Mouse (Mus musculus) lung, embryonic 15.5 days (tissue): ENCODE results near the gene Col1a2. TPM values are rescaled to one million over a fixed set of nuclear protein-coding genes. Genes with fewer than 3 reads are reported as not detected.

Experiments
- ATAC-seq: fragments of 200-750 bp; cut with Nextera tagmentation; 2 replicates; pipeline ENCODE4 v1.8.0; 2017; ENCODE audit warnings: moderate number of reproducible peaks, borderline replicate concordance; ENCODE audit not compliant: low FRiP score, low TSS enrichment; ENCODE audit errors: extremely low read depth
- H3K27ac ChIP-seq: fragments of 300-500 bp; sonication (generic); 2 replicates; pipeline ENCODE4 v1.5.1; 2015; ENCODE audit warnings: moderate library complexity, mild to moderate bottlenecking, inconsistent platforms
- H3K27me3 ChIP-seq: fragments of 300-500 bp; sonication (generic); 2 replicates; pipeline ENCODE4 v1.6.1; 2015; ENCODE audit warnings: inconsistent platforms
- H3K36me3 ChIP-seq: fragments of 300-500 bp; sonication (generic); 2 replicates; pipeline ENCODE4 v1.6.1; 2015; ENCODE audit warnings: inconsistent platforms
- H3K4me1 ChIP-seq: fragments of 300-500 bp; sonication (generic); 2 replicates; pipeline ENCODE4 v1.6.1; 2015; ENCODE audit warnings: inconsistent platforms
- H3K4me2 ChIP-seq: fragments of 300-500 bp; sonication (generic); 2 replicates; pipeline ENCODE4 v1.6.1; 2015; ENCODE audit warnings: inconsistent platforms, mild to moderate bottlenecking, moderate library complexity
- H3K4me3 ChIP-seq: fragments of 300-500 bp; sonication (generic); 2 replicates; pipeline ENCODE4 v1.5.1; 2015; ENCODE audit warnings: mild to moderate bottlenecking, inconsistent platforms
- H3K9ac ChIP-seq: fragments of 300-500 bp; sonication (generic); 2 replicates; pipeline ENCODE4 v1.6.1; 2015; ENCODE audit warnings: inconsistent platforms
- H3K9me3 ChIP-seq: fragments of 300-500 bp; sonication (generic); 2 replicates; pipeline ENCODE4 v1.6.1; 2016; ENCODE audit warnings: inconsistent platforms
- WGBS: fragments of 180-500 bp; shearing (Covaris S2); methylation state at CpG from one replicate; pipeline ENCODE4 v1.1.7; 2015; 5-methylcytosine and 5-hydroxymethylcytosine counted together
- polyA plus RNA-seq: library from polyadenylated mRNA; unstranded; fragments of >200 nt; fragmentation: Nextera tagmentation; extraction: Ambion mirVana; gene quantifications from 2 replicates; pipeline ENCODE4 v1.2.1, GENCODE M21; 2015

Gene Col1a2
- polyA plus RNA-seq: 726 and 742 TPM in 2 replicates

- no peaks in the 10 kb centered on the region for H3K27me3 ChIP-seq
- 13% methylated on average over 3 of the region's 3 CpGs for WGBS
Measured at GRCm38 (mm10) chr6:4504603-4505131, at the start of gene Col1a2. Gene Col1a2 (plus strand): TSS chr6:4504814.

GRCm38 (mm10) chr6:4455518-4455917, 49.1 kb upstream of the Col1a2 start:
- H3K27ac ChIP-seq: no peak overlapping the region

More at GRCm38 (mm10) chr6:4504603-4505131, at the start of gene Col1a2:
- H3K4me1 ChIP-seq: peaks cover 12% of the 10 kb centered on the region
- H3K9me3 ChIP-seq: no peaks in the 10 kb centered on the region
- H3K36me3 ChIP-seq: no peaks in the 10 kb centered on the region
- H3K4me3 ChIP-seq: peak within 1 kb of the TSS; percentile 47
- H3K9ac ChIP-seq: peak within 1 kb of the TSS; percentile 48
- H3K4me2 ChIP-seq: peak within 1 kb of the TSS; percentile 81
- peak within 1 kb of the TSS; percentile 91 for H3K27ac ChIP-seq
- ATAC-seq: peak; percentile 28; the same call in 1 of the 2 replicates

GRCm38 (mm10) chr6:4455961-4456617, 48.5 kb upstream of the Col1a2 start:
- no peaks in the 10 kb centered on the region for H3K27me3 ChIP-seq
- H3K4me2 ChIP-seq: no peak overlapping the region
- no peaks in the 10 kb centered on the region for H3K36me3 ChIP-seq
- 32% methylated on average over 5 of the region's 5 CpGs for WGBS
- no peak for ATAC-seq
- no peak overlapping the region for H3K4me3 ChIP-seq
- peak overlapping the region; percentile 63 for H3K27ac ChIP-seq
- H3K9me3 ChIP-seq: no peaks in the 10 kb centered on the region
- peaks cover 15% of the 10 kb centered on the region for H3K4me1 ChIP-seq
- H3K9ac ChIP-seq: no peak overlapping the region

More at GRCm38 (mm10) chr6:4455518-4455917, 49.1 kb upstream of the Col1a2 start:
- no peaks in the 10 kb centered on the region for H3K27me3 ChIP-seq
- H3K4me3 ChIP-seq: no peak overlapping the region
- no peak for ATAC-seq
- H3K9me3 ChIP-seq: no peaks in the 10 kb centered on the region
- no peak overlapping the region for H3K4me2 ChIP-seq
- 55% methylated on average over 5 of the region's 5 CpGs for WGBS
- H3K36me3 ChIP-seq: no peaks in the 10 kb centered on the region
- no peak overlapping the region for H3K9ac ChIP-seq
- H3K4me1 ChIP-seq: peaks cover 15% of the 10 kb centered on the region

GRCm38 (mm10) chr6:4456691-4457447, 47.7 kb upstream of the Col1a2 start:
- no peaks in the 10 kb centered on the region for H3K9me3 ChIP-seq
- no peaks in the 10 kb centered on the region for H3K36me3 ChIP-seq
- ATAC-seq: peak; percentile 52; the same call in 1 of the 2 replicates
- no peaks in the 10 kb centered on the region for H3K27me3 ChIP-seq
- H3K4me3 ChIP-seq: no peak overlapping the region
- WGBS: 47% methylated on average over 12 of the region's 12 CpGs
- no peak overlapping the region for H3K4me2 ChIP-seq
- no peak overlapping the region for H3K9ac ChIP-seq
- peaks cover 15% of the 10 kb centered on the region for H3K4me1 ChIP-seq
- peak overlapping the region; percentile 63 for H3K27ac ChIP-seq

- Histone ChIP-seq H3K9me3 (no peaks in the 10 kb centered on the region), H3K27me3 (no peaks in the 10 kb centered on the region), H3K27ac (peak overlapping the region; percentile 63), H3K36me3 (no peaks in the 10 kb centered on the region), H3K4me2 (no peak overlapping the region), H3K9ac (no peak overlapping the region), H3K4me3 (no peak overlapping the region), H3K4me1 (peaks cover 15% of the 10 kb centered on the region)
- WGBS: 23% methylated on average over 6 of the region's 6 CpGs
- peak; percentile 85 for ATAC-seq
Measured at GRCm38 (mm10) chr6:4457555-4457996, 47.0 kb upstream of the Col1a2 start.

GRCm38 (mm10) chr6:4465320-4465719, 39.3 kb upstream of the Col1a2 start:
- Histone ChIP-seq H3K9me3 (no peaks in the 10 kb centered on the region), H3K4me2 (no peak overlapping the region), H3K4me3 (no peak overlapping the region), H3K27me3 (no peaks in the 10 kb centered on the region), H3K27ac (no peak overlapping the region), H3K36me3 (no peaks in the 10 kb centered on the region), H3K9ac (no peak overlapping the region), H3K4me1 (no peaks in the 10 kb centered on the region)
- 26% methylated on average over 3 of the region's 3 CpGs for WGBS
- ATAC-seq: no peak

GRCm38 (mm10) chr6:4483577-4483936, 21.1 kb upstream of the Col1a2 start:
- no peak overlapping the region for H3K4me3 ChIP-seq
- no peak overlapping the region for H3K9ac ChIP-seq
- H3K27me3 ChIP-seq: no peaks in the 10 kb centered on the region
- H3K36me3 ChIP-seq: no peaks in the 10 kb centered on the region
- H3K27ac ChIP-seq: 0 out of 2 replicates have a peak overlapping the region, but pooled peaks have one; percentile 27
- no peak for ATAC-seq
- peak overlapping the region; percentile 2; the same call in 1 of the 2 replicates for H3K4me2 ChIP-seq
- WGBS: 65% methylated on average over 4 of the region's 4 CpGs
- peaks cover 19% of the 10 kb centered on the region for H3K4me1 ChIP-seq
- no peaks in the 10 kb centered on the region for H3K9me3 ChIP-seq

- Histone ChIP-seq H3K36me3 (no peaks in the 10 kb centered on the region), H3K4me1 (peaks cover 24% of the 10 kb centered on the region), H3K27ac (peak overlapping the region; percentile 45), H3K9me3 (no peaks in the 10 kb centered on the region), H3K27me3 (no peaks in the 10 kb centered on the region), H3K9ac (no peak overlapping the region), H3K4me2 (peak overlapping the region; percentile 2), H3K4me3 (no peak overlapping the region)
- WGBS: 21% methylated on average over 7 of the region's 7 CpGs
- ATAC-seq: no peak
Measured at GRCm38 (mm10) chr6:4483937-4484601, 20.5 kb upstream of the Col1a2 start.

- H3K4me3 ChIP-seq: no peak overlapping the region
- no peak overlapping the region for H3K9ac ChIP-seq
- H3K36me3 ChIP-seq: no peaks in the 10 kb centered on the region
- peak; percentile 83 for ATAC-seq
- no peaks in the 10 kb centered on the region for H3K27me3 ChIP-seq
- peak overlapping the region; percentile 40 for H3K4me2 ChIP-seq
- H3K4me1 ChIP-seq: peaks cover 37% of the 10 kb centered on the region
- no peaks in the 10 kb centered on the region for H3K9me3 ChIP-seq
- H3K27ac ChIP-seq: peak overlapping the region; percentile 96
- 11% methylated on average over 1 of the region's 1 CpGs for WGBS
Measured at GRCm38 (mm10) chr6:4488349-4488748, 16.3 kb upstream of the Col1a2 start.

- no peaks in the 10 kb centered on the region for H3K27me3 ChIP-seq
- no peaks in the 10 kb centered on the region for H3K36me3 ChIP-seq
- peaks cover 31% of the 10 kb centered on the region for H3K4me1 ChIP-seq
- H3K27ac ChIP-seq: peak overlapping the region; percentile 96
- no peak for ATAC-seq
- peak overlapping the region; percentile 40 for H3K4me2 ChIP-seq
- no peak overlapping the region for H3K9ac ChIP-seq
- 3% methylated on average over 1 of the region's 1 CpGs for WGBS
- no peak overlapping the region for H3K4me3 ChIP-seq
- H3K9me3 ChIP-seq: no peaks in the 10 kb centered on the region
Measured at GRCm38 (mm10) chr6:4488966-4489365, 15.6 kb upstream of the Col1a2 start.

GRCm38 (mm10) chr6:4489366-4490245, 15.0 kb upstream of the Col1a2 start:
- H3K27me3 ChIP-seq: no peaks in the 10 kb centered on the region
- H3K4me3 ChIP-seq: 0 out of 2 replicates have a peak overlapping the region, but pooled peaks have one; percentile 8
- peak; percentile 93 for ATAC-seq
- H3K4me1 ChIP-seq: peaks cover 25% of the 10 kb centered on the region
- WGBS: 18% methylated on average over 6 of the region's 6 CpGs
- H3K27ac ChIP-seq: peak overlapping the region; percentile 96
- H3K36me3 ChIP-seq: no peaks in the 10 kb centered on the region
- no peaks in the 10 kb centered on the region for H3K9me3 ChIP-seq
- H3K4me2 ChIP-seq: peak overlapping the region; percentile 40
- H3K9ac ChIP-seq: no peak overlapping the region
